Mouse (Mus musculus): ENCODE results near the gene Orc4. TPM values are rescaled to one million over a fixed set of nuclear protein-coding genes. Genes with fewer than 3 reads are reported as not detected.

Orc4 gene
- total RNA-seq, 1 experiment from 2014 or later, result 128 TPM

Other genes starting within 250 kb of the Orc4 start
- gene Acvr2a, start 136.2 kb downstream of the Orc4 start, total RNA-seq (2017), result 7.4 to 8.9 TPM (median 8.6 TPM) in 3 replicates
- 10.2 to 37.4 TPM (median 29.3 TPM) in 3 replicates for gene Mbd5, start 769 bp downstream of the Orc4 start, total RNA-seq (2017)

Measured in monocyte, adult 5-6 weeks (primary cell).